Mouse (Mus musculus) ovary, postnatal 10 days (tissue): ENCODE results near the gene Il1r1.
"Not testable (repeated sequence)": the region's sequence is repeated elsewhere in the genome, so short reads cannot be mapped to it uniquely, and the experiment has no call there.

Experiments used
- DNase-seq: peaks from one replicate; pipeline ENCODE4 v3.0.0; 2022; ENCODE audit warnings: low spot score

Gene Il1r1

GRCm38 (mm10) chr1:40271486-40272055, 46.7 kb downstream of the Il1r1 start:
- no peak for DNase-seq

GRCm38 (mm10) chr1:40272204-40272603, 47.3 kb downstream of the Il1r1 start:
- DNase-seq = no peak

- DNase-seq = no peak
Observed at GRCm38 (mm10) chr1:40273491-40273890, 48.6 kb downstream of the Il1r1 start.

GRCm38 (mm10) chr1:40275285-40276013, 50.6 kb downstream of the Il1r1 start:
- no peak for DNase-seq

GRCm38 (mm10) chr1:40277944-40278343, 53.1 kb downstream of the Il1r1 start:
- no peak for DNase-seq

GRCm38 (mm10) chr1:40278720-40279119, 53.8 kb downstream of the Il1r1 start:
- no peak for DNase-seq

- DNase-seq = no peak
Observed at GRCm38 (mm10) chr1:40279182-40279743, 54.4 kb downstream of the Il1r1 start.

- no peak for DNase-seq
Observed at GRCm38 (mm10) chr1:40281950-40282349, 57.1 kb downstream of the Il1r1 start.

GRCm38 (mm10) chr1:40282394-40282793, 57.5 kb downstream of the Il1r1 start:
- no peak for DNase-seq

- no peak for DNase-seq
Observed at GRCm38 (mm10) chr1:40283995-40284394, 59.1 kb downstream of the Il1r1 start.

GRCm38 (mm10) chr1:40290489-40291255, 65.8 kb downstream of the Il1r1 start:
- no peak for DNase-seq

GRCm38 (mm10) chr1:40292231-40292630, 67.4 kb downstream of the Il1r1 start:
- DNase-seq = no peak

- no peak for DNase-seq
Observed at GRCm38 (mm10) chr1:40293891-40294290, 69.0 kb downstream of the Il1r1 start.

- DNase-seq = no peak
Observed at GRCm38 (mm10) chr1:40294824-40295223, 69.9 kb downstream of the Il1r1 start.

- no peak for DNase-seq
Observed at GRCm38 (mm10) chr1:40298053-40298452, 73.2 kb downstream of the Il1r1 start.

- DNase-seq = no peak
Observed at GRCm38 (mm10) chr1:40303179-40303866, 78.4 kb downstream of the Il1r1 start.

- DNase-seq = not testable (repeated sequence)
Observed at GRCm38 (mm10) chr1:40304321-40304720, 79.4 kb downstream of the Il1r1 start.

GRCm38 (mm10) chr1:40306111-40306510, 81.2 kb downstream of the Il1r1 start:
- DNase-seq = no peak

- no peak for DNase-seq
Observed at GRCm38 (mm10) chr1:40311123-40311522, 86.2 kb downstream of the Il1r1 start.

- DNase-seq = no peak
Observed at GRCm38 (mm10) chr1:40311625-40312024, 86.7 kb downstream of the Il1r1 start.

GRCm38 (mm10) chr1:40314016-40314415, 89.1 kb downstream of the Il1r1 start:
- no peak for DNase-seq

- no peak for DNase-seq
Observed at GRCm38 (mm10) chr1:40317657-40318056, 92.8 kb downstream of the Il1r1 start.
